Mouse (Mus musculus) brain, adult 2 months (tissue): ENCODE data around the gene Crabp1.

Experiments
- DNase-seq: peaks from one replicate; pipeline ENCODE4 v3.0.0; 2011; ENCODE audit warnings: low read depth, low spot score

Gene Crabp1

DNA sequence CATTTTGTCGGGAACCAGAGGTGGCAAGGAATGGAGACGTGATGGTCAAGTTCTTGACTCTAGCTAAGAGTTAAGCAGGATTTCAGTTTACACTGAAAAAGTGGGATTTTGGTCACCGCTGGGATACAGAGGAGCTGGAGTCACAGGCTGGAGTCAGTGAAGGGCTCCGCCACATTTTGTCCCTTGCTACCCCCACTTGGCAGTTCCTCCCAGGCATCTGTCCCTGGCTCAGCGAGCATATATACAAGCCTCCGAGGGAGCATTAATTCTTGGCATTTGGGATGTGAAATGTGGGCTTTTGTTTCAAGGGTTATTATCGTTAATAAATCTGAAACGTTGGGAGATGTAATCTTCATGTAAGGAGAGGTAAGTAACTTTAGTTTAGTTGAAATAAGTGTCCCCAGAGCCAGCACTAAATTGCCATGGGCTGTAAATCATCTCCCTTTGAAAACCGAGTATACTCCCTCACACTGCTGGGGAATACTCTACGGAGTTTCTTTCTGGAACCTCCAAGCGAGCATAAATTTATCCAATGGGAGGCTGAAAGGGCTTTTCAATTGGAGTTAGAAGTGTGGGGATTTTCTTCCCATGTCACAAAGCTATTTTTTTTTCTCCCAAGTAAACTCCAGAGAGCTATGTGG, 5.7 kb downstream of the Crabp1 start:
- no peak for DNase-seq

DNA sequence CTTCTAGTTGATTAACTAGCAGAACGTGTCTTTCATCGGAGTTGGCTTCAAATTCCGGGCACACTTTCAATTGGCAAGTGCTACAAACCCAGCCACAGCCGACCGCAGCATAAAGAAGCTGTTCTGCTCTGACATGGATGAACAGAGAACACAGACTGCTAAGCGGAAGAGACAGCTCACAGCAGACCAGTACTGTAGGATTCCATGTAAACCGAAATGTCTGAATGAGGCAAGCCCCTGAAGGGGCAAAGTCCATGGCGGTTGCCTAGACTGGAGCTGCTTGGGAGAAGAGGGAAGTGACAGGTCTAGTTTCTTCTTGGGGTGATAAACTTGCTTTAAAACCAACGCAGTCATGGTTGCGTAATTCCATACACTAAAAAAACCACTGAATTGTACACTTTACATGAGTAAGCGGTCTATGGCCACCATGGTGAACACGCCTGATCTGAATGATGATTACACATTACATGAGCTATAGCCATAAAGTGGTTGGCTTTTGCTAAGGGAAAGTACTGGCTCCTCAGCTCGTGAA, 12.0 kb downstream of the Crabp1 start:
- peak; percentile 20 for DNase-seq

DNA sequence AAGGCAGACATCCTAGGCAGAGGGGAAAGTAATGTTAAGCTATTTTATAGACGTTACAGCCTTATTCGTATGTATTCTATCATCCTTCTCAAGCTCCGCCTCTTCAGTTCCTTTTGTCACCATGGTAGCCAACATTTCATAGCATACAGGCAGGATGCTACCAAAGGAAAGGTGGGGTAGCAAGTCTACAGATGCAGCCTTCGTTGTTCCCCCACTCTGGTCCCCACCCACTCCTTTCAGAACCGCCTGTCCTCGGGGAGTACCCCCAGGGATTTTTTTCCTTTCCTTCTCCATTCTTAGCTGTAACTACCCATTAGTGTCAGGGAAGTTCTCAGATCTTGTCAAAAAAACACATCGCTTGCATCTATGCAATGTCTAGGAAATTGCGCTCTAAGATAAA, 14.7 kb downstream of the Crabp1 start:
- no peak for DNase-seq

DNA sequence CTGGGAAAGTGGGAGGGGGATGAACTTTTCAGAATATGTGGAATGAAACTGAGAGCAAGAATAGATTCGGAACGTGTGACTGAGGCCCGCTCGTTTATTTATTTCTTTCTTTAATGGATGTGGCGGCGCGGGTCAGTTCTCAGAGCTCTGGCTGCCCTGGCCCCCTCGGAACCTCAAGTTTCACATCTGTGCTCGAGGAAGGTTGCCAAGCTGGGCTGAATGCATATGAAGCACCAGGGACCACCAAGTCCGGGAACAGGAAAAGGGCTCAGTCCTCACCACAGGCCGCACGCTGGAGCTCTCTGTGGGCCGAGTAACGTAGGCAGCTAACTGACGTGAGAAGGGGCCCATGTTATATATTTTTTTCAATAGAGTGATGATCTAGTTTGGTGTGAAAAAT, 18.0 kb downstream of the Crabp1 start:
- DNase-seq, result no peak

DNA sequence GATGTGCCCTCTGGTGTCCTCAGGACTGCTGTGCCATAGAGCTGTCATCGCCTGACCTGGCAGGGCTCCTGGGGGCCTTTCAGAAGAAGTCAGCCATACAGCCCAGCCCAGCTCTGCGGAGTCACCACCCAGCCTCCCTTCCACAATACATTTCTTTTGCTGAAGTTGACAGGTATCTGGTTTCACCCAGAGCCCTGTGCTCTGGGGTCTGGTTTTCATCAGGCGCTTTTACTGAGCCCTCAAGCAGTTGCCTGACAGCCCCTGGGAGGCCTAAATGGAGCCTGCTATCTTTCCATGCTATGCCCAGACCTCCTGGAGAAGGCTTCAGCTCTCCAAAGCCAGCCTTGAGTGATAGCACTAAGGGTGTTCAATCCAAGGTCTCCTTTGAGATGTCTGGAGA, 19.5 kb downstream of the Crabp1 start:
- DNase-seq, result no peak

DNA sequence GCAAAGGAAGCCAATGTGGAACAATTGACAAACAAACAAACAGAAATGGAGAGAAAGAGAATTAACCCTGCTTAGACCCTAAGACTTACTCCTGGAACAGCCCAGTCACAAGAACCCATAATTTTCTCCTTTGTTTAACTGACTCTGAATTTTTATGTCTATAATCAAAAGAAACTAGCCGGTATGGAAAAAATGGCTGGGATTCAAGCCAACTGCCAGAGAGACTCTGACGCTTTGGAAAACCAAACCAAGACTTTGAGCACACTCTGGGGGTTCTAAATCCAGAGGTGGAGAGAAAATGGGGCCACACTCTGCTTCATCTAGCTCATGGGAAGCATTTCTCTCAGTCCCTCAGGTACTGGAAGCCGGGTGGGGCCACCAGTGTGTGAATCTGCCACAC, 20.7 kb downstream of the Crabp1 start:
- no peak for DNase-seq

DNA sequence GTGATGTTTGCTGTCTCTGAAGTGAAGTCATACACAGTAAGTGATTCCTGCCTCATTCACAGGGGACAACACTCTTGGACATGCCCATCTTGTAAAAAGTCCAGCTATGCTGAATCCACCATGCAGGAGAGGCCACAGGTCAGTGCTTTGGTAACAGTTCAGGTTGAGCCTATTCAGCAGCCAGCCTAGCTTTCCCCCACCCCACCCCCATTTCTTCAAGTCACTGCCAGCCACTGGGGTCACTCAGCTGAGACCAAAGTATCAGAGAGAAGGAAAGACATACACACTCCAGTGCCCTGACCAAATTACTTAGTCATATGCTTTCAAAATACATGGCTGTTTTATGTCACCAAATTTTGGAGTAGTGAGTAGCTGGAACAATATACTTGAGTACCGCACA, 21.5 kb downstream of the Crabp1 start:
- no peak for DNase-seq

DNA sequence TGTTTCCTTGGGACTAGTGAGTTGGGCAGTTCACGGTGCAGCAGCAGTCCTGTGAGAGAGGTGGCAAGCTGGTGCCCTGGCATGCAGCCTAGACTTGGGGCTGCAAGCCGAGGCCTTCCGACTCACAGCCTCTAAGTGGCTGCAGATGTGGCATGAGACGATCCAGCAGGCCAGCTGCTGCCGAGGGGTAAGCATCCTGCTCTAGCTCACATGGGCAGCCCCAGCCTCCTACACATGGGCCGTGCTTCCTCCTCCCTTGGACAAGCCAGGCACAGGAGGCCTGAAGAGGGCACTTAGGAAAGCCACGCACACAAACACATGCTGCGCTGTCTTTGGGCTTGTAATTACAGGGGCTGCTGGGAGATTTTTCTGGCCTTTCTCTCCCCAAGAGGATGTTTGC, 23.2 kb downstream of the Crabp1 start:
- DNase-seq, result peak; percentile 19

DNA sequence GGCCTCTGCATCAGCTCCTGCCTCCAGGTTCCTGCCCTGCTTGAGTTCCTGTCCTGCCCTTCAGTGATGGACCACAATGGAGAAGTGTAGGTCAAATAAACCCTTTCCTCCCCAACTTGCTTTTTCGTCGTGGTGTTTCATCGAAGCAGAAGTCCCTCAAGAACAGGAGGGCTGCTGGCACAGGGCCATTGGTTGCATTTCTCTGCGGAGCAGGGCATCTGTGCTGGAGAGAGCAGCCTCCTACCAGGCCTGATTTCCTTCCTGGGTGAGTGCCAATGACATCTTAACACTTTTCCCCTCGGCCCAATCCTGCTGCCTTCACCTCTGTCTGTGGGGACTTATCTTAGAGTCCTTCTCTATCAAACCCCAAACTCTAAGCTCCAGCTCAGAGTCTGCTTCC, 25.7 kb downstream of the Crabp1 start:
- no peak for DNase-seq

DNA sequence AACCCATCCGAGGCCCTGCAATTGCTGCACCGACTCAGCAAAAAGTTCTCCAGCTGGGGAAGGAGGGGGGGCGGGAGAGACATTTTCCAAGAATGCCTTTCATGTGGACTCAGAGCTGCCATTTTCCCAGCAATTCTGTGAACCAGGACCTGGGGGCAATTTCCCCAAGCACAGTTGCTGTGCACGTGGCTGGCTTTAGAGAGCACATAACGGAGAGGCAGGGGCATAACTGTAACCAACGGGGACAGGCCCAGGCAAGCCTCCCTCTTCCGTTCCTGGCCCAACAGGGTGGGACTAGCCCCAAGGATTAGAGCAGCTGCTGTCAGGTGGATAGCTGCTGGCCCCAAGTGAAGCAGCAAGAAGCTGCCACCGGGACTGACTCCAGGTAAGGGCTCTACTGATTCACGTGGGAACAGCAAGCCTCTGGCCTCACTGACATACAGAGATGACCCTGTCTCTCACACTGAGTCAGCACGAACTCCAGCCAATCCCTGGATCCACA, 37.0 kb downstream of the Crabp1 start:
- no peak for DNase-seq

DNA sequence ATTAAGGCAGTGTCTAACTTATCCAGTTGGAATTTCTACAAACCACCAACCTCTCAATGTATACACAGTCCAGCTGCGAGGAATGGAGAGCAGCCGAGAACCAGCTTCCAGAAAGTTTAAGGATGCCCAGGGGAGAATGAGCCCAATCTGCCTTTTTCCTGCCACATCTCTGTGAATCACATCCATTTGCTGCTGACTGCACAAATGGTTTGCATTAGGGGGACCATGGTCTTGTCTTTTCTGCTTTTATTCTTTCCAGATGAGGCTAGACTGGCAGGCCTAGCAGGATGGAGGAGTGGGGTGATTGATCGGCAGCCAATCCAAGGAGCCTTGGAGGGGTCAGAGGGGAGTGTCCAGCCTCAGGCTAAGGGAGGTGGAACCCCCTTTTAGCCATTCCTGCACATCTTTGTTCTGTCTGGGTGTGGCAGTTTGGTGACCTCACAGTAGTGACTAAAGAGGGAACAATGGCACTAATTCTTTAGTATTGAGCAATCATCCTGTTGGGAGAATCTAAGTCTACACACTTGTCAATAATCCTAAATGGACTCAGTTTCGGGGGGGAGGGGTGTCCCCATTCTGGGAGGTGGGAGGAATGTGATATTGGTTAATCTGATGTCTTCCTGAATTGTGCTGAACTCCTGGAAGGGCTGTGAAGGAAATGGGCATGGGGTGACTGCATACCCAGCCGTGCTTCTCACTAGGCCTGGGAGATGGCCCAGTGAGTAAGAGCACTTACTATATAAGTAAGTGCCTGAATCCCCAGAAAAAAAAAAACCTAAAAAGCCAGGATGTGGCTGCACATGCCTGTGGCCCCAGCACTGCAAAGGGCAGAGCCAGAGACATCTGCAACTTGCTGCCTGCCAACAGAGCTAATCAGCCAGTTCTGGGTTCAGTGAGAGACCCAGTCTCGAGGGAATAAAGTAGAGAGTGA, 38.5 kb downstream of the Crabp1 start:
- no peak for DNase-seq

DNA sequence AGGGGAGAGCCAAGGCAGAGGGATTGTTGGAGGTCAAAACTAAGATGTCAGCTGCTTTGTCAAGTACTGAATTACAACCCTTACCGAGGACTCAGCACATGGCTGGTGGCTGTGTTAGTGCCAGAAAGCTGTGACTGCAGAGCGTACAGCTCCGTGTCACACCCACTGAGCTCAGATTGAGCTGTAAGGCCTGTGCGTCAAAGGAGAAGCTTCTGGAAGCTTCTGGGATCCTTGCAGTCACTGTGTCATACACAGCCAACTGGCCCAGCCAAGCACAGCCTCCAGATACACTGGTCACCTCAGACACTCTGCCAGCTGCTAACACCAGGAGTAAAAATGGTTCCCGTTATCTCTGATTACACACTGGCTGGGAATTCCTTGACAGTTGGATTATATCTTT, 39.8 kb downstream of the Crabp1 start:
- DNase-seq, result no peak

DNA sequence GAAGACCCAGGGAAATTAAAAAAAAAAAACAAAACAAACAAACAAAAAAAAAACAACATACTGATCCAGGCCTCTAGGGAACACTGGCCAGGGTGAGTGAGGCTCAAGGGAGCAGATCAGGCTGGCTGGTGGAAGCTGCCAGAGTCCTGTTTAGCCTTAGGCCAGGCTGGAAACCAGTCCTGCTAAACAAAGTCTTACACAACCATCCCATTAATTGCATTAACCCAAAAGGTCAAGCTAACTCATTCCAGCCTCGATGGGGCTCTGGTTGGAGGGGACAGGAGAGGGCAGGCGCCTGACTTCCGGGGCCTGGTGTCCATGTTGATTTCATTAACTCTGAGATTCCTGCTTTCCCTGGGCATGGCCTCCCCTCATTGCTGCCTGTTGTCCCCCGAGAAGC, 43.2 kb downstream of the Crabp1 start:
- DNase-seq, result no peak

DNA sequence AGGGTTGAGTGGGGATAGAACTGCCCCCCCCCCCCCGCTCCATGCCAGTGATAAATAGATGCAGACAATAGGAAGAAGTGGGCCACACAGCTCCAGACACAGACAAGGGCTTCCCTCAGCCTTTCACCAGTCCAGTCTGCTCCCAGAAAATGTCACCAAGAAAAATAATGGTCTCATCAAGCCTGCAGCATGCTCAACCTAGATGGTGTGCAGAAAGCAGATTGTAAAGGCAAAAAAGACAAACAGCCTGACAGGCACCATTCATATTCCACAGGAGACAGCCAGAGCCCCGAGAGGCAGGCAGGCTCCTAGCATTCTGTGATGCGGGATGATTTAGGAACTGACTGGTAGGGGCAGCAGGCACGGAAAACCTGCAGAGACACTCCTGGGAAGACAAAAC, 45.4 kb downstream of the Crabp1 start:
- DNase-seq, result no peak

DNA sequence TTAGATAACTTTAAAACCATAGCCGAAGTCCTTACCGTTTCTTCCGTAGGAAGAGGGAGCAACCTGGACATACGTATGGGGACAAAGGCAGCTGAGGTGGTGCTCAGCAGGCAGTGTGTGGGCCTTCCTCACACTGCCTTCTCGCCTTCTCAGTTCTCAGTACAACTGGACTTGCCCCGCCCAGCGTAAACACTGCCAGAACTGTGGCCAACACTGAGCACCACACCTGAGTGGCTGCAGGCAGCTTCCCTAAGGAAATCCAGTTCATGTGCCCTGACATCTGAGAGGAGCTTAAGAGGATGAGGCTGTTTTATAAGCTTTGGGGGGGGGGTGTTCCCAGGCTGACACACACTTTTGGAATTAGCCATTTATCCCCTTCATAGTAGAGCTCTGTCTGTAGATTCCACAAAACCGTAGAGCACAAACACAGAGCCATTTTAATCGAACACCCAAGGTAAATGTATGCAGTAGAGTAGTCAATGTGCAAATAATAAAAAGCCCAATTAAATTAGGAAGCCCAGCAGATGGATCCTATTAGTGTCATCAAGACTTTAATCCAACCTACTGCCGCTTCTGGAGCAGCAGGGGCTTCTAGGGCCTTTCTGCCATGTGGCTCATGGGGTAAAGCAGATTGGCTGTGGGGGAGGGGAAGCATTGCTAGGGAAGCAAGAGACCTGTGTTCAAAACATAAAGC, 52.1 kb downstream of the Crabp1 start:
- DNase-seq, result no peak

DNA sequence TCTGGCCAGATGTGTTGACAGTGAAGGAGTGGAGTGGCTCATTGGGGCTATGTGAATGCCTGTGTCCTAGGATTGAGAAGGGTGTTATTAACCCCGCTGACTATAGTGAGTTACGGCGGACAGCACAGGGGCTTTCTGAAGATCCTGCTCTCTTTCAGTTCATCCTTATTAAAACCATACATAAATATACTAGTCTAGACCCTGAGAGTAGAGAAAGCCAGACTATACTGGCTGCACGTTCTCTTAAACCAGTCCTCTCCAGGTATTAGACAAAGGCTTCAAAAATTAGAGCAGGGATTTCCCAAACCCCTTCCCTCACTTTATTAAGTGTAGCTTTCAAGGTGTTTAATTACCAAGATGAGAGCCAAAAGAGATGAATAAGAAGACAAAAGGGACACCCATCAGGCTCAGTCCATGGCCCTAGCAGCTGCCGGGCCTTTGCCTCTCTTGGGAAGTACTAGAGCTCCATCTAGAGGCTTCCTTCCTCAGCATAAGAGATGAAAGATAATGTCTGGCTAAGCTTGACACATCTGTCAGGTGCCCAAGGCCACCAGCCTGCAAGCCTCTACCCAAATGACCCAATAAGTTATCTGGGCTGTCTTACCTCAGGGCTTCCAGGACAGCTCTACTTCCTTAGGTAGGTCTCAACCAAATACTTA, 57.0 kb downstream of the Crabp1 start:
- DNase-seq, result peak; percentile 76
